Mouse (Mus musculus) testis, adult 2 months (tissue): Measurements from ENCODE around the gene Stk36.

Source experiments
- CTCF ChIP-seq: fragments of 200-500 bp; IDR thresholded peaks from 2 replicates; pipeline ENCODE4 v1.5.1; 2012; ENCODE audit warnings: low read depth, mild to moderate bottlenecking, inconsistent platforms, low read length, moderate library complexity; ENCODE audit not compliant: control insufficient read depth, insufficient read depth, insufficient replicate concordance
- POLR2A ChIP-seq: fragments of 200-500 bp; IDR thresholded peaks from 2 replicates; pipeline ENCODE4 v1.6.1; 2012; ENCODE audit warnings: low read depth, mild to moderate bottlenecking, inconsistent platforms, low read length, moderate library complexity; ENCODE audit not compliant: control insufficient read depth

DNA sequence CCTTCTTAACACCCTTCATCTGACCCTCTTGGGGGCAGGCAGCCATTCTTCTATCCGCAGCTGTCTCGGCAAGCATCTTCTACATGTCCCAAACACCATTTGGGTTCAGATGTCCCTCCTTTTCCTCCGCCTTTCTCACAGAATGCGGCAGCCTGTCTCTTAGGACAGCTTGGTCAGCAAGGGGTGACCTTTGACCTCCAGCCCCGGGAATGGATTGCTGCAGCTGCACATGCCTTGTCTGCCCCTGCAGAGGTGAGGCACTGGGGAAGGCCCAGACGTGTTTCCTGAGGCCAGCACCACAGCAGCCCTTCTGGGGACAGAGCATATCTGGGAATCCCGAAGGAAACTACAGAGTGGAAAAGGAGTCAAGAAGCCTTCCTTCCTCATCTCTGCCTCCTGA is 26.8 kb downstream of the Stk36 start:
- no peak for TF ChIP-seq CTCF
- TF ChIP-seq POLR2A, result no peak
